Mouse (Mus musculus): ENCODE measurements around the gene Stk11. TPM values are rescaled to one million over a fixed set of nuclear protein-coding genes. Genes with fewer than 3 reads are reported as not detected.

Stk11 gene
- polyA plus RNA-seq, 1 experiment from 2014 or later = 140 TPM

DNA sequence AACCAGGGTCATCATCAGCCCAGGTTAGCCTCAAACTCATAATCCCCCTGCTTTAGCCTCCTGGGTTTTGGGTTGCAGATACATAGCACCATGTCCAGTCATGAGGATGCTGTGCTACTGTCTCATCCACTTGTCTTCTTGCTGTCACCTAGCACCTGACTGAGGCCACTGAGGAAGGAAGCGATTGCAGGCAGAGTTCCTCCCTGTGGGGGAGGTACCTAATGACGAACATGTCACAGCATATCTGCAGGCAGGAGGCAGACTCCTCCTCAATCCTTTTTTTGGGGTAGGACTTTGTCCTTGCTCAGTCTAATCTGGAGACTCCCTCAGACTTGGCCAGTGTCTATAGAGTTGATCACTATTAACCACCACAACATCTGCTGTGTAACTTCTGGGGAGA lies 6.0 kb downstream of the Stk11 start:
- DNase-seq (ENCODE audit: low read depth, low spot score) = no peak
- no peaks in the 10 kb centered on the region for H3K27me3 ChIP-seq
- POLR2A ChIA-PET = no interaction called here
- in situ Hi-C loops (cut with MboI; ENCODE audit: low pct_unique_long_range_greater_than_20kb) = no loop called here
- CTCF ChIA-PET = no interaction called here
- no peak for TF ChIP-seq CTCF (IDR thresholded peaks at IDR 0.05)
- no peak for ATAC-seq

DNA sequence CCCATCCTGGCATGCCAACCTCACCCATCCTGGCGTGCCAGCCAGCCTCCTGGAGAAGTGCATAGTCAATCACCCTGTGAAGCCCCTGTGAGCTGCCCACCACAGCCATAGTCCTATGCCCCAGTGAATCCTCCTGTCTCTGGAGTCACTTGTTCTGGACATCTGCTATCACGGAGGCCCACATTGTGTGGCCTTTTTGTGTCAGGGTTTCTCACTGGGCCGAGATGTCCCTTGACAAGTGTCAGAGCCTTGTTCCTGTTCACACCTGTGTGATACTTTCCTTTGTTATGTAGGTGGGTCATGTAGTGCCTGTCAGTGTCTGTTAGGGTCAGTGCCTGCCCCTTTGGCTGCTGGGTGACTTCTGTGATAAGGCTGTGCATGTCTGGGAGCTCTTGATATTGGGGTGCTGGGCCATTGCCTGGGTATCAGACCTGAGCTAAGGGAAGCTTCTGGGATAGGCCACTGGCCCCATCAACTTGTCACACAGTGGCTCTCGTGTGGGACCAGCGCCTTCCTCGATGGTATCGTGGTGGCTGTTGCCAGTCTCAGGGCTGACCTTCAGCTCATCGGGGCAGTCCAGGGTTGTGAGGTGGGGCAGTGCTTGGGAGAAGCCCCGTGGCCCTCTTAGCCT lies 8.4 kb downstream of the Stk11 start:
- POLR2A ChIA-PET = interaction anchor here (1.0 to 2.6 kb wide), 2 partner anchors 10 to 72 kb away, joined by 4 to 8 read pairs; no protein-coding TSS in a partner anchor
- in situ Hi-C loops (cut with MboI; ENCODE audit: low pct_unique_long_range_greater_than_20kb) = no loop called here
- DNase-seq (ENCODE audit: low read depth, low spot score) (no peak), ATAC-seq (no peak)
- H3K27me3 ChIP-seq = no peaks in the 10 kb centered on the region
- CTCF ChIA-PET = no interaction called here
- TF ChIP-seq CTCF (IDR thresholded peaks at IDR 0.05) = no peak

DNA sequence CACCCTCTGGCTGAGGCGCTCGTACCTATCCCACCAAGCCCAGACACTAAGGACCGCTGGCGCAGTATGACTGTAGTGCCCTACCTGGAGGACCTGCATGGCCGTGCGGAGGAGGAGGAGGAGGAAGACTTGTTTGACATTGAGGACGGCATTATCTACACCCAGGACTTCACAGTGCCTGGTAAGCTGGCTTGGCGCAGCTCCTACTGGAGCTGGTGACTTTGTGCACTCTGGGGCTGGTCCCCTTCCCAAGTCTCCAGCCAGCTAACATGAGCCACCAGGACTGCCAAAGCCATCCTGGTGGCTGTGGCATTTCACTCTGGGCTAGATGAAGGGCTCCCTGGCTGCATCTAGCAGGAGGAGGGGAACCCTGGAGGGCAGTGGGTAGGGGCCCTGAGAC lies 12.3 kb downstream of the Stk11 start:
- no peak for ATAC-seq
- in situ Hi-C loops (cut with MboI; ENCODE audit: low pct_unique_long_range_greater_than_20kb) = no loop called here
- ChIA-PET POLR2A (interaction anchor here (1.7 kb wide), 1 partner anchor 10 kb away, joined by 6 read pairs; no protein-coding TSS in a partner anchor), CTCF (interaction anchor here (1.1 to 1.7 kb wide), 2 partner anchors 10 to 144 kb away, joined by 3 to 8 read pairs; partner anchors contain the start of gene Tmem259)
- no peak for DNase-seq (ENCODE audit: low read depth, low spot score)
- H3K27me3 ChIP-seq = no peaks in the 10 kb centered on the region
- no peak for TF ChIP-seq CTCF (IDR thresholded peaks at IDR 0.05)

DNA sequence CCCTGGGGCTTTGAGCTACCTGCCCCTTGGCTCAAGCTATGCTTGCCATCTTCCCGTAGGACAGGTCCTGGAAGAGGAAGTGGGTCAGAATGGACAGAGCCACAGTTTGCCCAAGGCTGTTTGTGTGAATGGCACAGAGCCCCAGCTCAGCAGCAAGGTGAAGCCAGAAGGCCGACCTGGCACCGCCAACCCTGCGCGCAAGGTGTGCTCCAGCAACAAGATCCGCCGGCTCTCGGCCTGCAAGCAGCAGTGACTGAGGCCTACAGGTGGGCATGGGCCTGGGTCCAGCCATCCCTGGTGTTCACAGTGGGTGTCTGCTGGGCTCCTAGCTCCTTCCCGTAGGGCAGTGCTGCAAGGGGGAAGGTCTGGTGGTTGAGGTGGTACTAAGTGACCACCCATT lies 14.2 kb downstream of the Stk11 start:
- TF ChIP-seq CTCF (IDR thresholded peaks at IDR 0.05) = no peak
- in situ Hi-C loops (cut with MboI; ENCODE audit: low pct_unique_long_range_greater_than_20kb) = no loop called here
- no peaks in the 10 kb centered on the region for H3K27me3 ChIP-seq
- CTCF ChIA-PET = interaction anchor here (1.3 to 1.8 kb wide), 5 partner anchors 9 to 145 kb away, joined by 4 to 7 read pairs (median 4); partner anchors contain the start of genes Cbarp and Tmem259
- DNase-seq (ENCODE audit: low read depth, low spot score) (no peak), ATAC-seq (no peak)
- POLR2A ChIA-PET = interaction anchor here (1.1 to 1.9 kb wide), 5 partner anchors 10 to 143 kb away, joined by 4 to 9 read pairs (median 5); partner anchors contain the start of gene Cbarp

DNA sequence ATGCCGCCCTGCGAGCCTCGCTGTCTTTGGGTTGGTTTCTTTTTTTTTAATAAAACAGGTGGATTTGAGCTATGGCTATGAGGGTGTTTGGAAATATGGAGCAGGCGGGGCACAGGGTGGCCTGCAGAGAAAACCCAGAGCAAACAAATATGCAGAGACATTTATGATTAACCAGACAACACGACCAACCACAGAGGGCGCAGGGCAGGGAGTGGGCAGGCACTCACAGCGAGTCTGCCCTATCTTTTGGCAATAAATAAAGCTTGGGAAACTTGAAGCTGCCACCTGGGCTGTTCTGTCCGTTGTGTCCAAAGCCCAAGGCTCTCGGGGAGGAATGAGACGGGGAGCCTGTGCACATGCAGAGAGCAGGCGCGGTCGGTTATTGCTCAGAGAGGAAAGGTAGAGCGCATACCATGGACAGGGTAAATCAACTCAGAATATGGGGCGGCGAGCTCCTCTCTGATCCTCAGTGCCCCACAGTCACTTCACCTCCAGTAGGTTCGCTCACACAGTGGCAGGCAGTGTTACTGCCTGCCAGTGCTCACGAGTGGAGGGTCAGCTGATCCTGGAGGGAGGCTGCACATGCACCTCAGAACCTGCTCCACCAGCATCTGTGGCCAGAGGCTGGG lies 14.9 kb downstream of the Stk11 start:
- ChIA-PET POLR2A (interaction anchor here (1.1 to 1.9 kb wide), 6 partner anchors 8 to 144 kb away, joined by 4 to 9 read pairs (median 4); partner anchors contain the start of gene Cbarp), CTCF (interaction anchor here (1.3 to 1.8 kb wide), 5 partner anchors 9 to 146 kb away, joined by 4 to 7 read pairs (median 4); partner anchors contain the start of genes Cbarp and Tmem259)
- DNase-seq (ENCODE audit: low read depth, low spot score) (no peak), ATAC-seq (peak; percentile 10)
- H3K27me3 ChIP-seq = no peaks in the 10 kb centered on the region
- in situ Hi-C loops (cut with MboI; ENCODE audit: low pct_unique_long_range_greater_than_20kb) = no loop called here
- TF ChIP-seq CTCF (IDR thresholded peaks at IDR 0.05) = no peak

DNA sequence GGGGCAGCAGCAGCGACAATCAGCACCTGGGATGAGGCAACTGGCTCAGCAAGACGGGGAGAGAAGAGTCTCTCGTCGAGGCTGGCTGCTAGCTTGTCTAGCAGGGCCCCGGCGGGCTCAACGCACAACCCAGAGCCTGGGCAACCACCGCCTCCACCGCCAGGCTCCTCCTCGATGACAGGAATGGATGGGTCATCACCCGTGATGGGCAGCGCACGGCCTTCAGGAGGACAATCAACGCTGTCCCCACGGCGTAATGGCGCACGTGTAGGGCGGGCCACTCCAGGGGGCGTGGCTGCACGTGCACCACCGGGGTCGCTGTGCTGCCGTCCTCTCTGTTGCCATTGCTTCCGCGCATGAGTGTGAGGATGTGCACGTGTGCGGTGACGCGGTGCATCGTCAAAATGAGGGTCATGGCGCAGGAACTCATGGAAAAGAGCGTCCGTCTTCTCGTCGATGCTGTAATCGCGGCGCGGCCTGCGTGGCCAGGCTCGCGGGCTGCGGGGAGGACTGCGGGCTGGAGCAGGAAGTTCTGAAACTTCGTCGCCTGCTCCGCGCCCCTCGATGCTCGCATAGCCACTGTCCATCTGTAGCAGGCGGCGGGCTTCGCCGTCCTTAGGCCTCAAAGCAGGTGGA lies 15.8 kb downstream of the Stk11 start:
- POLR2A ChIA-PET = interaction anchor here (1.1 to 1.9 kb wide), 3 partner anchors 9 to 144 kb away, joined by 4 to 9 read pairs (median 5); no protein-coding TSS in a partner anchor
- ATAC-seq (no peak), DNase-seq (ENCODE audit: low read depth, low spot score) (no peak)
- in situ Hi-C loops (cut with MboI; ENCODE audit: low pct_unique_long_range_greater_than_20kb) = no loop called here
- no peak for TF ChIP-seq CTCF (IDR thresholded peaks at IDR 0.05)
- H3K27me3 ChIP-seq = no peaks in the 10 kb centered on the region
- CTCF ChIA-PET = no interaction called here

DNA sequence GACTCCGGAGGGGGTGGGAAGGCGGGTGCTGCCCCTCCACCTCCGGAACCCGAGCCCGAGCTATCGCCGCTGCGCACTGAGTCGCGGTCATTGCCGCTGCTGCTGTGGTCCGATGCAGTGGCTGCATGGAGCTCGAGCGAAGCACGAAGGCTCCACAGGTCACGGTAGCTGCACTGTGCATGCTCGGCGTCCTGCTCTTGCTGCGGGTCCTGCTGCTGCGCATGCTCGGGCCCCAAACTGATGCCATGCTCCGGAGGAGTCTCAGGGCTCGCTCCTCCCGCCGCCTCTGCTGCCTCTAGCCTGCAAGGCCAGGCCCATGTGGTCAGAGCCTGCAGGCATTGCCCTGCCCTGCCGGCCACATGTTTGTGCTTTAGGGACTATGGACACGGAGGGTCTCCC lies 16.3 kb downstream of the Stk11 start:
- CTCF ChIA-PET = no interaction called here
- POLR2A ChIA-PET = interaction anchor here (0.7 kb wide), 1 partner anchor 15 kb away, joined by 3 read pairs; no protein-coding TSS in a partner anchor
- in situ Hi-C loops (cut with MboI; ENCODE audit: low pct_unique_long_range_greater_than_20kb) = no loop called here
- H3K27me3 ChIP-seq = no peaks in the 10 kb centered on the region
- no peak for DNase-seq (ENCODE audit: low read depth, low spot score)
- TF ChIP-seq CTCF (IDR thresholded peaks at IDR 0.05) = no peak
- no peak for ATAC-seq

DNA sequence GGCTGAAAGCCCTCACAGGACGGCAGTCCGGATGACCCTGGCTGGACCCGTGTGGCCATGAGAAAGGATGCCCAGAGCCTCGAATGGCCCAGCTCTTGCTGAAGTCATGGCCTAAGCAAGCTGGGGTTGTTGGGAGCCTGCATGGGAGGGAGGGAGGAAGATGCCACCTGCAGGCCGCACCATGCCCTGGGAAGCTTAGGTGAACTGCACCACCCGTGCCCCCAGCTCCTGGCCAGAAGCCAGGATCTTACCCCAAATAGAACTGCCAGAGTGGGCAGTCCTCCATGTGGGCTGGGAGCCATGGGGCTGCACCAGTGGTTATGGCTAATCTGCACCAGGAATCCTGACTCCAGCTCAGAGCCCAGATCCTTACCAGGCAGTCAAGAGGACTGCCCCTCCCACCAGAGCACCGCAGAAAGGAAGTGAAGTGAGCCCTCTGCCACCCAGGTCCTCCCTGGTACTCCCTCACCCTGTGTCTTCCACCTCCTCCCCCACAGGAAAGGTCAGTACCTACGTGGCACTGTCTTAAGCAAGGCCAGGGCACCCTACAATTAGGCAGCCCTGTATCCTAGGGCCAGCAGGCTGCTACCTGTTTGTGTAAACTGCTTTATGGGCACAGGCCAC lies 17.7 kb downstream of the Stk11 start:
- CTCF ChIA-PET = interaction anchor here (0.9 to 2.3 kb wide), 4 partner anchors 17 to 173 kb away, joined by 3 to 6 read pairs (median 4); partner anchors contain the start of genes Tmem259 and Wdr18
- no peak for TF ChIP-seq CTCF (IDR thresholded peaks at IDR 0.05)
- POLR2A ChIA-PET = interaction anchor here (0.8 to 2.2 kb wide), 3 partner anchors 10 to 148 kb away, joined by 3 to 8 read pairs (median 3); no protein-coding TSS in a partner anchor
- H3K27me3 ChIP-seq = no peaks in the 10 kb centered on the region
- DNase-seq (ENCODE audit: low read depth, low spot score) (no peak), ATAC-seq (no peak)
- in situ Hi-C loops (cut with MboI; ENCODE audit: low pct_unique_long_range_greater_than_20kb) = no loop called here

DNA sequence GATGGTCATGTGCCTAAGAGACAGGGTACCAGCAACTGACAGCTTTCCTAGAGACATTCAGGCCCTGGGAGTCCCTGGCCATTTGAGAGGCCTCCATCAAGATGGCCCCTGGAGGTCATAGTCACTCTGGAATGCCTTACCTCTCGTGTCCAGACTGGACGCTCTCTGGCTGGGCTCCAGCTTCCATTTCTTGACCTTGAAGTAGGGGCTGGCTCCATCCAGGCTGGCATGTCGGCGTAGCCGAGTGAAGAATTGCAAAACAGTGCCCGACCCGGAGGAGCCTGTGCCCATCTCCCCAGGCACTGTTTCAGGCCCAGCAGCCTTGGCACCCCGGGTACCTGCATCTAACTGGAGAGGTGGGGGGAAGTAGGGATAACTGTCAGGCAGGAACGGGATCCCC lies 18.8 kb downstream of the Stk11 start:
- TF ChIP-seq CTCF (IDR thresholded peaks at IDR 0.05) = no peak
- no peak for DNase-seq (ENCODE audit: low read depth, low spot score)
- ChIA-PET POLR2A (interaction anchor here (0.9 to 2.2 kb wide), 3 partner anchors 11 to 149 kb away, joined by 3 to 8 read pairs (median 3); no protein-coding TSS in a partner anchor), CTCF (interaction anchor here (1.0 to 2.3 kb wide), 4 partner anchors 14 to 175 kb away, joined by 3 to 6 read pairs (median 4); partner anchors contain the start of gene Wdr18)
- ATAC-seq = no peak
- no peaks in the 10 kb centered on the region for H3K27me3 ChIP-seq
- in situ Hi-C loops (cut with MboI; ENCODE audit: low pct_unique_long_range_greater_than_20kb) = no loop called here

DNA sequence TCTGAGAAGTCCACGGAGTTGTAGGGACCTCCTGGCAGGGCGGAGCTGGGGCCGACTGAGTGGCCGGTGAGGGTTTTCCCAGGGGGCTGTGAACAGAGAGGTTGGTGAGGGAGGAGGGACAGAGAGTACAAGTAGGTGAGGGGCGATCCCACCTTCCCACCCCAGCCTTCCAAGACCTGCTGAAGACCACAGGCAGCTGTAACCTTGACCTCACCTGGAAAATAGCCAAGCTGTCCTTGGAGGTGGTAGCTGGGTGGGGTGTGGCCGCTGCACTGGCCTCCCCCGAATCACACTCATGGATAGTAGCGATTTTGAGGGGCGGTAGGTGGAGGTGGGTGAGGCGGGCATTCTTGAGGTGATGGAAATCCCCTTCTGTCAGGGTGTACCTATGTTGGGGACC lies 19.6 kb downstream of the Stk11 start:
- no peak for ATAC-seq
- in situ Hi-C loops (cut with MboI; ENCODE audit: low pct_unique_long_range_greater_than_20kb) = no loop called here
- CTCF ChIA-PET = interaction anchor here (0.8 to 2.3 kb wide), 3 partner anchors 16 to 175 kb away, joined by 3 to 6 read pairs (median 3); partner anchors contain the start of gene Wdr18
- DNase-seq (ENCODE audit: low read depth, low spot score) = no peak
- POLR2A ChIA-PET = interaction anchor here (1.0 kb wide), 1 partner anchor 150 kb away, joined by 3 read pairs; no protein-coding TSS in a partner anchor
- TF ChIP-seq CTCF (IDR thresholded peaks at IDR 0.05) = no peak
- no peaks in the 10 kb centered on the region for H3K27me3 ChIP-seq
